Mouse (Mus musculus) midbrain, embryonic 14.5 days (tissue): ENCODE results near the gene Gm12248. TPM values are rescaled to one million over a fixed set of nuclear protein-coding genes. Genes with fewer than 3 reads are reported as not detected.

Source experiments
- ATAC-seq: fragments of 200-750 bp; cut with Nextera tagmentation; 2 replicates; pipeline ENCODE4 v1.8.0; 2017; ENCODE audit warnings: moderate number of reproducible peaks, moderate library complexity; ENCODE audit not compliant: low FRiP score, low TSS enrichment
- DNase-seq: peaks from one replicate; pipeline ENCODE4 v3.0.0-alpha.2; 2015
- H3K27ac ChIP-seq: fragments of 300-500 bp; sonication (generic); replicated peaks from 2 replicates; pipeline ENCODE4 v1.5.1; 2014; ENCODE audit warnings: mild to moderate bottlenecking, low read depth, low read length, moderate library complexity
- H3K27me3 ChIP-seq: fragments of 300-500 bp; sonication (generic); 2 replicates; pipeline ENCODE4 v1.6.1; 2014; ENCODE audit warnings: low read length, control low read depth, mixed read lengths; ENCODE audit not compliant: control insufficient read depth, insufficient read depth
- H3K36me3 ChIP-seq: fragments of 300-500 bp; sonication (generic); 2 replicates; pipeline ENCODE4 v1.6.1; 2014; ENCODE audit warnings: low read length, control low read depth; ENCODE audit not compliant: control insufficient read depth, insufficient read depth
- H3K4me1 ChIP-seq: fragments of 300-500 bp; sonication (generic); 2 replicates; pipeline ENCODE4 v1.6.1; 2014; ENCODE audit warnings: mild to moderate bottlenecking, antibody characterized with exemption, low read length, control low read depth; ENCODE audit not compliant: control insufficient read depth, insufficient read depth
- H3K4me2 ChIP-seq: fragments of 300-500 bp; sonication (generic); 2 replicates; pipeline ENCODE4 v1.6.1; 2014; ENCODE audit warnings: mild to moderate bottlenecking, low read length, moderate library complexity
- H3K4me3 ChIP-seq: fragments of 300-500 bp; sonication (generic); replicated peaks from 2 replicates; pipeline ENCODE4 v1.5.1; 2014; ENCODE audit warnings: low read depth, low read length
- H3K9ac ChIP-seq: fragments of 300-500 bp; sonication (generic); replicated peaks from 2 replicates; pipeline ENCODE4 v1.6.1; 2014; ENCODE audit warnings: mild to moderate bottlenecking, low read length, moderate library complexity
- H3K9me3 ChIP-seq: fragments of 300-500 bp; sonication (generic); 2 replicates; pipeline ENCODE4 v1.6.1; 2016; ENCODE audit warnings: low read length, control low read depth, mixed read lengths; ENCODE audit not compliant: control insufficient read depth
- WGBS: fragments of 180-500 bp; shearing (Covaris S2); extraction: QIAGEN DNeasy Blood & Tissue Kit; methylation state at CpG from one replicate; pipeline ENCODE4 v1.1.7; 2014; 5-methylcytosine and 5-hydroxymethylcytosine counted together
- polyA plus RNA-seq: library from polyadenylated mRNA; unstranded; fragments of >200 nt; fragmentation: Nextera tagmentation; extraction: Ambion mirVana; gene quantifications from 2 replicates; pipeline ENCODE4 v1.2.1, GENCODE M21; 2014

Gene Gm12248
- polyA plus RNA-seq, 1 experiment from 2014 or later = not detected

GRCm38 (mm10) chr11:58033635-58034034, 59.3 kb downstream of the Gm12248 start:
- no peak for DNase-seq
- ATAC-seq = no peak
- no peak overlapping the region for H3K4me2 ChIP-seq
- H3K36me3 ChIP-seq = no peaks in the 10 kb centered on the region
- no peaks in the 10 kb centered on the region for H3K27me3 ChIP-seq
- no peak overlapping the region for H3K27ac ChIP-seq
- no peak overlapping the region for H3K4me3 ChIP-seq
- H3K9ac ChIP-seq = no peak overlapping the region
- no peaks in the 10 kb centered on the region for H3K4me1 ChIP-seq
- 85% methylated on average over 3 of the region's 3 CpGs for WGBS
- no peaks in the 10 kb centered on the region for H3K9me3 ChIP-seq

- Histone ChIP-seq H3K4me3 (no peak overlapping the region), H3K27ac (no peak overlapping the region), H3K36me3 (no peaks in the 10 kb centered on the region), H3K4me1 (no peaks in the 10 kb centered on the region), H3K27me3 (no peaks in the 10 kb centered on the region), H3K9me3 (no peaks in the 10 kb centered on the region), H3K9ac (no peak overlapping the region), H3K4me2 (no peak overlapping the region)
- no peak for DNase-seq
- WGBS = 85% methylated on average over 6 of the region's 6 CpGs
- no peak for ATAC-seq
Measured at GRCm38 (mm10) chr11:58031176-58031575, 61.8 kb downstream of the Gm12248 start.

- Histone ChIP-seq H3K27me3 (no peaks in the 10 kb centered on the region), H3K9ac (no peak overlapping the region), H3K27ac (no peak overlapping the region), H3K36me3 (no peaks in the 10 kb centered on the region), H3K4me1 (no peaks in the 10 kb centered on the region), H3K4me2 (no peak overlapping the region), H3K4me3 (no peak overlapping the region), H3K9me3 (no peaks in the 10 kb centered on the region)
- DNase-seq (no peak), ATAC-seq (no peak)
- WGBS = 82% methylated on average over 2 of the region's 2 CpGs
Measured at GRCm38 (mm10) chr11:58029869-58030268, 63.1 kb downstream of the Gm12248 start.

GRCm38 (mm10) chr11:58028981-58029380, 64.0 kb downstream of the Gm12248 start:
- Histone ChIP-seq H3K36me3 (no peaks in the 10 kb centered on the region), H3K4me1 (no peaks in the 10 kb centered on the region), H3K4me2 (no peak overlapping the region), H3K9me3 (no peaks in the 10 kb centered on the region), H3K27me3 (no peaks in the 10 kb centered on the region), H3K4me3 (no peak overlapping the region), H3K9ac (no peak overlapping the region), H3K27ac (no peak overlapping the region)
- no peak for DNase-seq
- no peak for ATAC-seq
- WGBS = 86% methylated on average over 1 of the region's 1 CpGs

GRCm38 (mm10) chr11:58026860-58027259, 66.1 kb downstream of the Gm12248 start:
- no peaks in the 10 kb centered on the region for H3K36me3 ChIP-seq
- H3K27ac ChIP-seq = no peak overlapping the region
- no peaks in the 10 kb centered on the region for H3K27me3 ChIP-seq
- no peak overlapping the region for H3K4me2 ChIP-seq
- H3K9me3 ChIP-seq = no peaks in the 10 kb centered on the region
- 64% methylated on average over 1 of the region's 1 CpGs for WGBS
- DNase-seq = no peak
- no peak overlapping the region for H3K9ac ChIP-seq
- no peaks in the 10 kb centered on the region for H3K4me1 ChIP-seq
- ATAC-seq = no peak
- H3K4me3 ChIP-seq = no peak overlapping the region

GRCm38 (mm10) chr11:58026337-58026736, 66.6 kb downstream of the Gm12248 start:
- H3K27ac ChIP-seq = no peak overlapping the region
- DNase-seq (no peak), ATAC-seq (no peak)
- no peak overlapping the region for H3K4me3 ChIP-seq
- no peak overlapping the region for H3K9ac ChIP-seq
- H3K4me1 ChIP-seq = no peaks in the 10 kb centered on the region
- no peaks in the 10 kb centered on the region for H3K36me3 ChIP-seq
- H3K27me3 ChIP-seq = no peaks in the 10 kb centered on the region
- WGBS = 80% methylated on average over 3 of the region's 3 CpGs
- H3K4me2 ChIP-seq = no peak overlapping the region
- no peaks in the 10 kb centered on the region for H3K9me3 ChIP-seq

- ATAC-seq (no peak), DNase-seq (no peak)
- 89% methylated on average over 4 of the region's 4 CpGs for WGBS
- Histone ChIP-seq H3K36me3 (no peaks in the 10 kb centered on the region), H3K27ac (no peak overlapping the region), H3K27me3 (no peaks in the 10 kb centered on the region), H3K4me2 (no peak overlapping the region), H3K9ac (no peak overlapping the region), H3K9me3 (no peaks in the 10 kb centered on the region), H3K4me1 (no peaks in the 10 kb centered on the region), H3K4me3 (no peak overlapping the region)
Measured at GRCm38 (mm10) chr11:58025881-58026280, 67.1 kb downstream of the Gm12248 start.

GRCm38 (mm10) chr11:58024671-58025070, 68.3 kb downstream of the Gm12248 start:
- Histone ChIP-seq H3K36me3 (no peaks in the 10 kb centered on the region), H3K4me1 (no peaks in the 10 kb centered on the region), H3K27ac (no peak overlapping the region), H3K4me2 (no peak overlapping the region), H3K9me3 (no peaks in the 10 kb centered on the region), H3K27me3 (no peaks in the 10 kb centered on the region), H3K4me3 (no peak overlapping the region), H3K9ac (no peak overlapping the region)
- no peak for DNase-seq
- no peak for ATAC-seq
- 94% methylated on average over 2 of the region's 2 CpGs for WGBS

GRCm38 (mm10) chr11:58024271-58024670, 68.7 kb downstream of the Gm12248 start:
- no peaks in the 10 kb centered on the region for H3K4me1 ChIP-seq
- H3K4me3 ChIP-seq = no peak overlapping the region
- H3K9me3 ChIP-seq = no peaks in the 10 kb centered on the region
- H3K27ac ChIP-seq = no peak overlapping the region
- ATAC-seq (no peak), DNase-seq (no peak)
- 90% methylated on average over 1 of the region's 1 CpGs for WGBS
- H3K9ac ChIP-seq = no peak overlapping the region
- no peaks in the 10 kb centered on the region for H3K27me3 ChIP-seq
- H3K36me3 ChIP-seq = no peaks in the 10 kb centered on the region
- no peak overlapping the region for H3K4me2 ChIP-seq
